19 mouse cellular contexts compared by ENCODE assay signal in the genomic region with DNA sequence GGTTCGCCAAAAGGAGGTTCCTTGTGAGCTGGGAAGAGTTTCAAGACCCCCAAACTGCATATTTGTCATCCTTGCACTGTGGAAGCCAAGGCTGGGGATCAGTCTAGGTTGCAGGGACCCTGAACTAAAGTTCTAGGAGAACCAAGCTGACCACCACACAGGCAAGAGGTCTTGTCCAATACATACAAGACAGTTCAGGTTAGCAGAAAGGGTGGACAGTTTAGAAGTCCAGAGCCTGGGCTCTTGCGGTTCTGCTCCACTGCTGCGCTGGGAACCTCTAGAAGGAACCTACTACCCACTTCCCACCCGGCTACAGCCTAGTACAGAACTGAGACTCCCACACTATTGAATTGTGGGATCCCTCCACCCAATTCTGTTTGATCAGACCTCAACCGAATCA. TPM values are rescaled to one million over a fixed set of nuclear protein-coding genes. Genes with fewer than 3 reads are reported as not detected.
DNase-seq lines count a peak whose midpoint lies in the region; ATAC-seq and TF ChIP-seq lines count a peak whose summit lies in the region.
"Had no signal": no experiment of that assay in that cellular context is flagged by ENCODE, and none has a peak within 500 bp of the region (broad histone marks: within the 10 kb centered on the region; RNA-seq: fewer than 3 reads in every experiment).

No protein-coding gene starts in this region.

- H3K4me3 ChIP-seq in forebrain, embryonic 11.5 days (ENCODE audit: low read depth, low read length) = no peak overlapping the region
- no peak overlapping the region for H3K4me3 ChIP-seq in forebrain, postnatal 0 days (ENCODE audit: low read depth, low read length)
- H3K4me3 ChIP-seq in kidney, embryonic 15.5 days (replicated peaks) = no peak overlapping the region
- no peak overlapping the region for H3K4me3 ChIP-seq in limb, embryonic 11.5 days (ENCODE audit: low read depth, low read length)
- H3K4me3 ChIP-seq: forebrain, embryonic 13.5 days; heart, adult 2 months; hindbrain, embryonic 13.5 days had no signal

- no peak overlapping the region for H3K4me2 ChIP-seq in forebrain, embryonic 11.5 days (ENCODE audit: low read depth, low read length, severe bottlenecking)
- H3K4me2 ChIP-seq in forebrain, postnatal 0 days (ENCODE audit: low read depth) = no peak overlapping the region
- 0 out of 2 replicates have a peak overlapping the region, but pooled peaks have one; percentile 48 for H3K4me2 ChIP-seq in kidney, embryonic 15.5 days
- no peak overlapping the region for H3K4me2 ChIP-seq in limb, embryonic 11.5 days (ENCODE audit: low read depth, severe bottlenecking)
- H3K4me2 ChIP-seq: hindbrain, embryonic 13.5 days had no signal

- H3K4me1 ChIP-seq in forebrain, embryonic 11.5 days (replicated peaks; ENCODE audit: control insufficient read depth, insufficient read depth, low read length) = peaks cover 5% of the 10 kb centered on the region
- H3K4me1 ChIP-seq in forebrain, postnatal 0 days (ENCODE audit: insufficient read depth) = 0 out of 2 replicates have a peak, but pooled peaks cover 4% of the 10 kb centered on the region
- H3K4me1 ChIP-seq in kidney, embryonic 15.5 days = peaks cover 40% of the 10 kb centered on the region
- H3K4me1 ChIP-seq in limb, embryonic 11.5 days (ENCODE audit: control insufficient read depth, insufficient read depth, low read length) = peaks cover 8% of the 10 kb centered on the region; the same call in 1 of the 2 replicates

- 85% methylated on average over 5 of the region's 5 CpGs for WGBS in forebrain, embryonic 11.5 days
- WGBS in forebrain, postnatal 0 days = 89% methylated on average over 5 of the region's 5 CpGs
- WGBS in kidney, embryonic 15.5 days = 88% methylated on average over 5 of the region's 5 CpGs
- WGBS in limb, embryonic 11.5 days = 91% methylated on average over 5 of the region's 5 CpGs

- peak; percentile 47 for DNase-seq in forebrain, embryonic 11.5 days (ENCODE audit: low spot score)
- DNase-seq in forebrain, postnatal 0 days = no peak
- DNase-seq in kidney, postnatal 10 days = no peak
- DNase-seq in thymus, postnatal 0 days (ENCODE audit: low spot score) = peak; percentile 1
- DNase-seq in thymus, postnatal 36 days = no peak
- peak; percentile 19 for DNase-seq in limb, embryonic 11.5 days (ENCODE audit: low spot score)
- no peak for DNase-seq in layer of hippocampus, postnatal 10 days (ENCODE audit: low spot score in 2 of 2)
- DNase-seq: adrenal gland, adult 8-10 months; adrenal gland, postnatal 36 days; cerebellum, adult 2 months; gastrocnemius, postnatal 36 days; heart, adult 2 months; heart, postnatal 36 days had no signal

- H3K9me3 ChIP-seq in forebrain, embryonic 11.5 days (ENCODE audit: control insufficient read depth, low read length) = no peaks in the 10 kb centered on the region
- H3K9me3 ChIP-seq in forebrain, postnatal 0 days (ENCODE audit: low read length) = no peaks in the 10 kb centered on the region
- no peaks in the 10 kb centered on the region for H3K9me3 ChIP-seq in kidney, embryonic 15.5 days (replicated peaks)
- H3K9me3 ChIP-seq in limb, embryonic 11.5 days (ENCODE audit: control insufficient read depth, low read length) = no peaks in the 10 kb centered on the region
- H3K9me3 ChIP-seq: embryonic facial prominence, embryonic 15.5 days; forebrain, embryonic 13.5 days; heart, embryonic 13.5 days; hindbrain, embryonic 13.5 days had no signal

- H3K27me3 ChIP-seq in forebrain, embryonic 11.5 days (ENCODE audit: control insufficient read depth, insufficient read depth, low read length) = peaks cover 19% of the 10 kb centered on the region; the same call in 1 of the 2 replicates
- peaks cover 35% of the 10 kb centered on the region for H3K27me3 ChIP-seq in forebrain, postnatal 0 days (ENCODE audit: insufficient read depth, low read length)
- H3K27me3 ChIP-seq in kidney, embryonic 15.5 days = peaks cover 44% of the 10 kb centered on the region
- H3K27me3 ChIP-seq in limb, embryonic 11.5 days (ENCODE audit: control insufficient read depth, insufficient read depth, low read length) = peaks cover 12% of the 10 kb centered on the region

- TF ChIP-seq CTCF in forebrain, postnatal 0 days (IDR thresholded peaks at IDR 0.05; ENCODE audit: low read depth) = no peak

- H3K36me3 ChIP-seq in forebrain, embryonic 11.5 days (ENCODE audit: control insufficient read depth, insufficient read depth, low read length) = no peaks in the 10 kb centered on the region
- no peaks in the 10 kb centered on the region for H3K36me3 ChIP-seq in forebrain, postnatal 0 days (ENCODE audit: insufficient read depth)
- no peaks in the 10 kb centered on the region for H3K36me3 ChIP-seq in kidney, embryonic 15.5 days
- no peaks in the 10 kb centered on the region for H3K36me3 ChIP-seq in limb, embryonic 11.5 days (ENCODE audit: control insufficient read depth, insufficient read depth, low read length)
- H3K36me3 ChIP-seq: embryonic facial prominence, embryonic 15.5 days; heart, embryonic 13.5 days; hindbrain, embryonic 13.5 days had no signal

- no peak overlapping the region for H3K9ac ChIP-seq in forebrain, embryonic 11.5 days (ENCODE audit: low read length)
- no peak overlapping the region for H3K9ac ChIP-seq in forebrain, postnatal 0 days
- no peak overlapping the region for H3K9ac ChIP-seq in kidney, embryonic 15.5 days
- no peak overlapping the region for H3K9ac ChIP-seq in limb, embryonic 11.5 days (ENCODE audit: low read length)
- H3K9ac ChIP-seq: embryonic facial prominence, embryonic 15.5 days; forebrain, embryonic 13.5 days; heart, embryonic 13.5 days; hindbrain, embryonic 13.5 days had no signal

- no peak overlapping the region for H3K27ac ChIP-seq in forebrain, embryonic 11.5 days (ENCODE audit: low read depth, low read length)
- no peak overlapping the region for H3K27ac ChIP-seq in forebrain, postnatal 0 days (ENCODE audit: low read depth, low read length)
- no peak overlapping the region for H3K27ac ChIP-seq in kidney, embryonic 15.5 days
- no peak overlapping the region for H3K27ac ChIP-seq in limb, embryonic 11.5 days (replicated peaks; ENCODE audit: low read depth, low read length)
- H3K27ac ChIP-seq: embryonic facial prominence, embryonic 15.5 days; forebrain, embryonic 13.5 days; heart, adult 2 months; heart, embryonic 13.5 days; hindbrain, embryonic 13.5 days; hindbrain, postnatal 0 days had no signal

- ATAC-seq in forebrain, embryonic 11.5 days (replicated peaks; ENCODE audit: low FRiP score) = no peak
- no peak for ATAC-seq in forebrain, postnatal 0 days
- ATAC-seq in kidney, embryonic 15.5 days (replicated peaks; ENCODE audit: low FRiP score) = no peak
- no peak for ATAC-seq in limb, embryonic 11.5 days (ENCODE audit: insufficient number of reproducible peaks, low FRiP score, low TSS enrichment, low read depth)
- ATAC-seq: forebrain, embryonic 13.5 days; hindbrain, postnatal 0 days had no signal

RNA-seq across cellular contexts. Expression of a gene that starts 24.4 kb away (rescaled TPM):
- polyA plus RNA-seq in forebrain, embryonic 11.5 days (2014; fragmentation: Nextera tagmentation; extraction: Ambion mirVana) = 28.1 and 29.9 TPM in 2 replicates
- total RNA-seq in forebrain, postnatal 0 days (2014; rRNA removed) = 16.9 and 18.8 TPM in 2 replicates
- polyA plus RNA-seq in forebrain, postnatal 0 days (2015; fragmentation: Nextera tagmentation; extraction: Ambion mirVana) = 10.7 and 10.9 TPM in 2 replicates
- polyA plus RNA-seq in kidney, embryonic 15.5 days (2015; fragmentation: Nextera tagmentation; extraction: Ambion mirVana) = 20.9 and 22.8 TPM in 2 replicates
- 14.6 and 14.9 TPM in 2 replicates for polyA plus RNA-seq in thymus, postnatal 0 days (2015; fragmentation: Nextera tagmentation; extraction: Ambion mirVana)
- polyA plus RNA-seq in limb, embryonic 11.5 days (2014; fragmentation: Nextera tagmentation; extraction: Ambion mirVana) = 24.4 and 25.6 TPM in 2 replicates
- 1 to 10 TPM; 6.4 to 7.2 TPM for total RNA-seq in layer of hippocampus, postnatal 10 days (2021)

RNA-seq across cellular contexts. Expression of a gene that starts 59.7 kb away (rescaled TPM):
- 19.2 and 20.5 TPM in 2 replicates for polyA plus RNA-seq in forebrain, embryonic 11.5 days (2014; fragmentation: Nextera tagmentation; extraction: Ambion mirVana)
- total RNA-seq in forebrain, postnatal 0 days (2014; rRNA removed) = 43.0 and 47.0 TPM in 2 replicates
- 21.5 and 23.6 TPM in 2 replicates for polyA plus RNA-seq in forebrain, postnatal 0 days (2015; fragmentation: Nextera tagmentation; extraction: Ambion mirVana)
- polyA plus RNA-seq in kidney, embryonic 15.5 days (2015; fragmentation: Nextera tagmentation; extraction: Ambion mirVana) = 16.3 and 16.5 TPM in 2 replicates
- polyA plus RNA-seq in thymus, postnatal 0 days (2015; fragmentation: Nextera tagmentation; extraction: Ambion mirVana) = 1.5 and 1.7 TPM in 2 replicates
- 20.5 and 22.7 TPM in 2 replicates for polyA plus RNA-seq in limb, embryonic 11.5 days (2014; fragmentation: Nextera tagmentation; extraction: Ambion mirVana)
- total RNA-seq in layer of hippocampus, postnatal 10 days (2021) = 10 to 100 TPM; 25.7 to 30.0 TPM

Comparison
In these comparisons a context has a peak if more than half of its experiments do, and no peak if none do; other contexts are left out.
1. DNase-seq: peak in forebrain, embryonic 11.5 days (single experiment), thymus, postnatal 0 days (single experiment) and limb, embryonic 11.5 days (single experiment); none in forebrain, postnatal 0 days (single experiment), kidney, postnatal 10 days (single experiment), thymus, postnatal 36 days (0 of 2) and layer of hippocampus, postnatal 10 days (0 of 2).